Mouse (Mus musculus) urinary bladder, adult 2 months (tissue): Measurements from ENCODE around the gene Cabp1. TPM values are rescaled to one million over a fixed set of nuclear protein-coding genes. Genes with fewer than 3 reads are reported as not detected.

Experiments
- DNase-seq: peaks from one replicate; pipeline ENCODE4 v3.0.0; 2022; ENCODE audit warnings: low spot score
- polyA plus RNA-seq: library from polyadenylated mRNA; depleted of rRNA; stranded (reverse); fragments of >200 nt; gene quantifications from 2 replicates; pipeline ENCODE4 v1.2.3, GENCODE M21; 2012; rRNA removed

Cabp1 gene
- polyA plus RNA-seq, 1 experiment: 3.9 TPM

DNA sequence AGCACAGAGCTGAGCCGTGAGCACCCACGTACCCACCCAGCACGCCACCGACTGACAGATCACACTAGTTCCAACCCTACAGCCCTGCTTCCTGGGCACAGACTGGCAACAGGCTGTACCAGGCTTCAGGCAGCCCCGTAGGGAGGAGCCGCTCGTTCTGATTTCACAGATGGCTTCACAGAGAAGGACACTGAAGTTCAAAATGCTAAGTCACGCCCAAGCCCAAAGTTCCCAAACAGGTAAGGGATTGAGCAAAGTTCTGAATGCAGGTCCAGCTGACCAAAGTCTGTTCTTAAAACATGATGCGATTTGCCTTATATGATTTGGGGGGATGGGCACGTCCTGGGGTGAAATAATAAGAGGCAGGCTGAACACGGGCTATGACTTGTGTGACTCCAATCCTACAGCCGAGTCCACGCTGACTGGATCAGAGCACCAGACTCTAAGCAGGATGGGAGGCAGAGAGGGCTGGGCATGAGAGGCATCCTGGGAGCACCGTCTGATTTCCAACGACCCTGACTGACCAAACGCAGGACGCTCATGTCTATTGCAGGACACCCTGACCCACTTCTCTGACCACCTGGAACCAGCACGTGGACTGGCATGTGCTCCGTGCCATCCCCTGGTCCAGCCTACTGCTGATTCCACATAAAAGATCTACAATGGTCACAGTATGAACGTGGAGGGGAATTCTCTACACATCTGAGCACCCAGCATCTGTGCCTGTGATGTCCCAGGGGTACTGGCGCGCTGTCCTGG lies 66.6 kb downstream of the Cabp1 start:
- no peak for DNase-seq

- no peak for DNase-seq
Measured at GRCm38 (mm10) chr5:115126578-115127312, 67.4 kb downstream of the Cabp1 start.

- peak; percentile 62 for DNase-seq
Measured at GRCm38 (mm10) chr5:115125211-115125871, 68.8 kb downstream of the Cabp1 start.

GRCm38 (mm10) chr5:115124690-115125089 lies 69.5 kb downstream of the Cabp1 start:
- no peak for DNase-seq

DNA sequence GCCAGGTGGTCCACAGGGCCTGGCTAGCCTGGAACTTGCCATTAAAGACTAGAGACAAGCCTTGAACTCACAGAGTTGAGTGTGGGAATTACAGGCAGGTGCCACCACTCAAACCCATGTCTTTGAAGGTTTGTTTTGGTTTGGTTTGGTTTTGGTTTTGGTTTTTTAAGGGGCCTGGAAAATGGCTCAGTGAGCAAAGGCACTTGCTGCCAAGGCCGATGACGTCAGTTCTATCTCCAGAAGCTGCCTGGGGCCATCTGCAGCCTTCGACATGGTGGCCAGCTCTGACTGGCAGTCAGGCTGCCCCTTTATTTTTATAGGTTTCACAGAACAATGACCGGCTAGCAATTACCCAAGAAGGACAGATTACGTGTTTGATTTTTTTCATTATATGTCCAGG lies 73.2 kb downstream of the Cabp1 start:
- DNase-seq: no peak

DNA sequence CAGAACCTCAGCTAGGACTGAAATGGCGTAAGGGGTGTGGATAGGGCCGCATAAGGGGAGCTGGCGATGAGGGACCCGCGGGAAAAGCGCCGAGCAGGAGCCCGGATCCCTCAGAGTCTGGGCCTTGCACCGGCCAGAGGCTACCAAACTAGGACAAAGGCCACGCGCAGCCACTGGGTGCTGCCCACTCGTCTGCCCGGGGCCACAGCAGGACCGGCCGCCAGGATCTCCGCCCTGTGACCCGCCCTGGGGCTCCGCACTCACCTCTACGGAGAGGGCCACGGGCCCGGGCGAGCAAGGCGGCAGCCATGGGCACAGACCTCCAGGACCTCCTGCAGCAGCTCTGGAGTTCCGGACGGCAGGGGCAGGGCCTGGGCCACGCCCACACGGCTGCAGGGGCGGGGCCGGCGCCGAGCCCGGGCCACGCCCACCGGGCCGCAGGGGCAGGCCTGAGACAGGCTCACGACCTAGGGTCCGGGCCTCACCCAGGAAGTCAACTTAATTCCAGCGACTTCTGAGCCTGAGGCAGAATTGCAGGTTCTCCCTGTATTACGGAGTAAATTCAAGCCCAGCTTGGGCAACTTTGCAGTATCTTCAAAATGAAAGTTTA lies 75.1 kb downstream of the Cabp1 start, which contains the start of gene Acads:
TSS of gene Acads (minus strand) at position 386 of the 610 bp plus-strand sequence.
- peak; percentile 79 for DNase-seq

Other genes starting within 250 kb of the Cabp1 start
- gene Hnf1a, start 223.3 kb downstream of the Cabp1 start, polyA plus RNA-seq: 0.06 and 0.09 TPM in 2 replicates
- gene Sppl3, start 183.2 kb downstream of the Cabp1 start, polyA plus RNA-seq: 62.5 and 63.9 TPM in 2 replicates
- 0.23 TPM in 1 of 2 replicates, not detected in the other for gene Gm10401, start 96.1 kb downstream of the Cabp1 start, polyA plus RNA-seq
- 54.0 and 60.2 TPM in 2 replicates for gene Acads, start 75.0 kb downstream of the Cabp1 start, polyA plus RNA-seq
- gene Unc119b, start 59.4 kb downstream of the Cabp1 start, polyA plus RNA-seq: 24.0 and 27.4 TPM in 2 replicates
- gene Mlec, start 36.2 kb downstream of the Cabp1 start, polyA plus RNA-seq: 82.1 and 95.2 TPM in 2 replicates
- 52.7 and 63.5 TPM in 2 replicates for gene Pop5, start 41.5 kb upstream of the Cabp1 start, polyA plus RNA-seq
- 144 and 157 TPM in 2 replicates for gene Rnf10, start 78.5 kb upstream of the Cabp1 start, polyA plus RNA-seq
- gene Coq5, start 85.3 kb upstream of the Cabp1 start, polyA plus RNA-seq: 23.9 and 26.4 TPM in 2 replicates
- 565 and 747 TPM in 2 replicates for gene Dynll1, start 106.6 kb upstream of the Cabp1 start, polyA plus RNA-seq
- 56.7 and 60.4 TPM in 2 replicates for gene Srsf9, start 132.8 kb upstream of the Cabp1 start, polyA plus RNA-seq
- 13.6 and 18.0 TPM in 2 replicates for gene Gatc, start 146.8 kb upstream of the Cabp1 start, polyA plus RNA-seq
- gene Triap1, start 146.8 kb upstream of the Cabp1 start, polyA plus RNA-seq: 47.5 and 63.9 TPM in 2 replicates
- gene Cox6a1, start 154.6 kb upstream of the Cabp1 start, polyA plus RNA-seq: 940 and 1,078 TPM in 2 replicates
- 1.7 and 3.0 TPM in 2 replicates for gene Msi1, start 235.2 kb upstream of the Cabp1 start, polyA plus RNA-seq